Mouse (Mus musculus): Measurements from ENCODE around the gene Scyl1. TPM values are rescaled to one million over a fixed set of nuclear protein-coding genes. Genes with fewer than 3 reads are reported as not detected.
A peak's percentile ranks its signal among the peaks of the same experiment; 100 is the strongest.

Scyl1 gene
- polyA plus RNA-seq, 1 experiment from 2014 or later = 67.4 TPM

DNA sequence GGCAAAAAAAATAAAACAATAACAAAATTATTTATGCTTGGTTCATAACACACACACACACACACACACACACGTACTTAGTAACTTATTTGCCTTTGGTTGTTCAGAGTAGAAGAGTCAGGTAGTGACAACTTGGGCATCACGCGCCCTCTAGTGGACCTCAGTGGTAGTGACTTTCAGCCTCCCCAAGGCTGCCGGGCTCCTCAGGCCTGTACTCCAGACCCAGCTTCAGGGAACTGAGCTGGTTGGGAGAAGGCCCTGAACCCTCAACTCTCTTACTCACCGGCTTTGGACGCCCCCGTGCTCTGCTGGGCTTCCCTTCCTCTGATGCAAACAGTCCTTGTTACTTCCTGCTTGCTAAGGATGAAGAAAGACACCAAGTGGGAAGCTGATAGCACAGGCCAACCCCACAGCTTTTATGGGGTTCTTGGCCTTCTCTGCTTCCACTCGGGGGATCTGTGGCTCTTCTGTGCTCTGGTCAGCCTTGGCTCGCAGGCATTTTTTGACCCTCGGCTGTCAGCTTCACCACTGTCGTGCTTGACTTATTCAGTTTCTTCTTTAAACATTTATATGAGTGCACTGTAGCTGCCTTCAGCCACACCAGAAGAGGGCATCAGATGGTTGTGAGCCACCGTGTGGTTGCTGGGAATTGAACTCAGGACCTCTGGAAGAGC, 15.4 kb upstream of the Scyl1 start:
- 13% methylated on average over 12 of the region's 12 CpGs for WGBS

DNA sequence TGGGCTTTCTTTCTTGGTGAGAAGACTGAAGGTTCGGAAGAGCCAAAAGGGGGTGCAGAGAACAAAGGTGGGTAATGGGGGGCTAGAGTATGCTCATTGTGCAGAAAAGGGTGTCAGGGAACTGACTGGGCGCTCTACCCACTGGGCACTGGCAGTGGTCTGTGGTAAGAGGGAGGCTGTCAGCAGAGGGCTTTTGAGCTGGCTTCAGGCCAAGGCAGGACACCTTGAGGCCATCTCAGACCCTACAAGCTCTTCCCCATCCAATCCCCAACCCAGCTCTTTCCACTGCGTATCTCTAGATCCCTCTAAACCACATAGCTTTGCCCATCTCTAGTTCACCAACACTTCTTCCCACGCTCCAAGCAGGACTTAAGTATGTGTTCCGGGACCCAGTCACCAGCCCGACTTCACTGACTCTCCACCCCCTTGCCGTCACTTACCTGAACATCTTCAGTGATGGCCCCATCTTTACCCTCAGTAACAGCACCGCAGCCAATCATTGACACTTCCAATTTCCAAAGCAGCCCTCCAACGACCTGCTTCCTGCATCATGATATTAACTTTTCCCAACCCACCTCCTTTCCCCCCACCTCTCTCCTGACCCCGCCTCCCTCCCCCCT, 13.8 kb upstream of the Scyl1 start:
- H3K9me3 ChIP-seq (ENCODE audit: control insufficient read depth, low read length) = no peaks in the 10 kb centered on the region
- no peaks in the 10 kb centered on the region for H3K4me1 ChIP-seq (ENCODE audit: control insufficient read depth, insufficient read depth, low read length)
- ATAC-seq (ENCODE audit: insufficient read depth, low FRiP score, low TSS enrichment) (no peak), DNase-seq (ENCODE audit: low spot score) (no peak)
- no peak overlapping the region for H3K27ac ChIP-seq (ENCODE audit: low read depth, low read length)
- no peaks in the 10 kb centered on the region for H3K36me3 ChIP-seq (ENCODE audit: control insufficient read depth, insufficient read depth, low read length)
- H3K9ac ChIP-seq (ENCODE audit: low read length) = no peak overlapping the region
- H3K4me2 ChIP-seq (ENCODE audit: low read depth) = no peak overlapping the region
- H3K4me3 ChIP-seq (ENCODE audit: low read depth, low read length) = no peak overlapping the region
- no peaks in the 10 kb centered on the region for H3K27me3 ChIP-seq (ENCODE audit: control insufficient read depth, insufficient read depth, low read length)
- 61% methylated on average over 10 of the region's 10 CpGs for WGBS

More for the DNA sequence above, 15.4 kb upstream of the Scyl1 start:
- Histone ChIP-seq H3K27me3 (ENCODE audit: control insufficient read depth, insufficient read depth, low read length) (no peaks in the 10 kb centered on the region), H3K4me1 (ENCODE audit: control insufficient read depth, insufficient read depth, low read length) (no peaks in the 10 kb centered on the region), H3K4me3 (ENCODE audit: low read depth, low read length) (no peak overlapping the region), H3K4me2 (ENCODE audit: low read depth) (no peak overlapping the region), H3K27ac (ENCODE audit: low read depth, low read length) (no peak overlapping the region), H3K36me3 (ENCODE audit: control insufficient read depth, insufficient read depth, low read length) (no peaks in the 10 kb centered on the region), H3K9ac (ENCODE audit: low read length) (no peak overlapping the region), H3K9me3 (ENCODE audit: control insufficient read depth, low read length) (no peaks in the 10 kb centered on the region)
- ATAC-seq (ENCODE audit: insufficient read depth, low FRiP score, low TSS enrichment) (peak; percentile 82), DNase-seq (ENCODE audit: low spot score) (peak; percentile 90)

GRCm38 (mm10) chr19:5782121-5782520, 10.9 kb upstream of the Scyl1 start:
- no peaks in the 10 kb centered on the region for H3K9me3 ChIP-seq (ENCODE audit: control insufficient read depth, low read length)
- H3K4me3 ChIP-seq (ENCODE audit: low read depth, low read length) = no peak overlapping the region
- H3K27me3 ChIP-seq (ENCODE audit: control insufficient read depth, insufficient read depth, low read length) = no peaks in the 10 kb centered on the region
- H3K9ac ChIP-seq (ENCODE audit: low read length) = no peak overlapping the region
- WGBS = 94% methylated on average over 1 of the region's 1 CpGs
- H3K4me2 ChIP-seq (ENCODE audit: low read depth) = no peak overlapping the region
- no peaks in the 10 kb centered on the region for H3K36me3 ChIP-seq (ENCODE audit: control insufficient read depth, insufficient read depth, low read length)
- H3K4me1 ChIP-seq (ENCODE audit: control insufficient read depth, insufficient read depth, low read length) = no peaks in the 10 kb centered on the region
- ATAC-seq (ENCODE audit: insufficient read depth, low FRiP score, low TSS enrichment) (no peak), DNase-seq (ENCODE audit: low spot score) (no peak)
- H3K27ac ChIP-seq (ENCODE audit: low read depth, low read length) = no peak overlapping the region

DNA sequence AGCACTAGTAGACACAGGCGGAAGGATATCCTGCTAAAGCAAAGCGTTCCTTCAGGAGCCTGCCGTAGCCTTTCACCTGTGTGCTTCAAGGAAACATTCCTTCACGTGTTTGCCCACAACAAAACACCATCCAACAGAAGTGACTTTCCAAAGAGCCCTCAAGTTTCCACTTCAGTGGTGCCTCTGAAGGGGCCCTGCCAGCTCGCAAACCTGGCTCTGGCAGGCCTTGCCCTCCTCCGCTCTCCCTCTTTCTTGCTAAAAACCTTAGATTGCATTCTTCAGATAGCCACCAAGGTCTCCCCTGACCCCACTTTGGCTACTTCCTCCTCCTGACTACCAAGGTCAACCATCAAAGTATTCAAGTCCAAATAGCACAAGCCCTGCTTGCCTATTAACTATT, 10.3 kb upstream of the Scyl1 start:
- no peaks in the 10 kb centered on the region for H3K36me3 ChIP-seq (ENCODE audit: control insufficient read depth, insufficient read depth, low read length)
- H3K27ac ChIP-seq (ENCODE audit: low read depth, low read length) = no peak overlapping the region
- H3K9me3 ChIP-seq (ENCODE audit: control insufficient read depth, low read length) = no peaks in the 10 kb centered on the region
- ATAC-seq (ENCODE audit: insufficient read depth, low FRiP score, low TSS enrichment) (no peak), DNase-seq (ENCODE audit: low spot score) (no peak)
- H3K9ac ChIP-seq (ENCODE audit: low read length) = no peak overlapping the region
- no peaks in the 10 kb centered on the region for H3K27me3 ChIP-seq (ENCODE audit: control insufficient read depth, insufficient read depth, low read length)
- no peaks in the 10 kb centered on the region for H3K4me1 ChIP-seq (ENCODE audit: control insufficient read depth, insufficient read depth, low read length)
- WGBS = 88% methylated on average over 6 of the region's 6 CpGs
- H3K4me3 ChIP-seq (ENCODE audit: low read depth, low read length) = no peak overlapping the region
- H3K4me2 ChIP-seq (ENCODE audit: low read depth) = no peak overlapping the region

- Histone ChIP-seq H3K4me1 (ENCODE audit: control insufficient read depth, insufficient read depth, low read length) (no peaks in the 10 kb centered on the region), H3K9ac (ENCODE audit: low read length) (no peak overlapping the region), H3K36me3 (ENCODE audit: control insufficient read depth, insufficient read depth, low read length) (no peaks in the 10 kb centered on the region), H3K27ac (ENCODE audit: low read depth, low read length) (no peak overlapping the region), H3K27me3 (ENCODE audit: control insufficient read depth, insufficient read depth, low read length) (no peaks in the 10 kb centered on the region), H3K4me3 (ENCODE audit: low read depth, low read length) (no peak overlapping the region), H3K4me2 (ENCODE audit: low read depth) (no peak overlapping the region), H3K9me3 (ENCODE audit: control insufficient read depth, low read length) (no peaks in the 10 kb centered on the region)
- no peak for DNase-seq (ENCODE audit: low spot score)
- 69% methylated on average over 7 of the region's 7 CpGs for WGBS
- ATAC-seq (ENCODE audit: insufficient read depth, low FRiP score, low TSS enrichment) = no peak
Measured at GRCm38 (mm10) chr19:5780203-5780602, 9.0 kb upstream of the Scyl1 start.

- H3K4me2 ChIP-seq (ENCODE audit: low read depth) = no peak overlapping the region
- H3K36me3 ChIP-seq (ENCODE audit: control insufficient read depth, insufficient read depth, low read length) = no peaks in the 10 kb centered on the region
- 53% methylated on average over 8 of the region's 8 CpGs for WGBS
- H3K27me3 ChIP-seq (ENCODE audit: control insufficient read depth, insufficient read depth, low read length) = no peaks in the 10 kb centered on the region
- no peak for ATAC-seq (ENCODE audit: insufficient read depth, low FRiP score, low TSS enrichment)
- no peak for DNase-seq (ENCODE audit: low spot score)
- no peak overlapping the region for H3K27ac ChIP-seq (ENCODE audit: low read depth, low read length)
- no peaks in the 10 kb centered on the region for H3K9me3 ChIP-seq (ENCODE audit: control insufficient read depth, low read length)
- no peak overlapping the region for H3K9ac ChIP-seq (ENCODE audit: low read length)
- no peaks in the 10 kb centered on the region for H3K4me1 ChIP-seq (ENCODE audit: control insufficient read depth, insufficient read depth, low read length)
- H3K4me3 ChIP-seq (ENCODE audit: low read depth, low read length) = no peak overlapping the region
Measured at GRCm38 (mm10) chr19:5778312-5778711, 7.1 kb upstream of the Scyl1 start.

GRCm38 (mm10) chr19:5777387-5778032, 6.3 kb upstream of the Scyl1 start:
- H3K4me3 ChIP-seq (ENCODE audit: low read depth, low read length) = no peak overlapping the region
- no peaks in the 10 kb centered on the region for H3K27me3 ChIP-seq (ENCODE audit: control insufficient read depth, insufficient read depth, low read length)
- WGBS = 79% methylated on average over 9 of the region's 9 CpGs
- no peak overlapping the region for H3K4me2 ChIP-seq (ENCODE audit: low read depth)
- ATAC-seq (ENCODE audit: insufficient read depth, low FRiP score, low TSS enrichment) (no peak), DNase-seq (ENCODE audit: low spot score) (no peak)
- no peaks in the 10 kb centered on the region for H3K9me3 ChIP-seq (ENCODE audit: control insufficient read depth, low read length)
- no peak overlapping the region for H3K27ac ChIP-seq (ENCODE audit: low read depth, low read length)
- H3K9ac ChIP-seq (ENCODE audit: low read length) = no peak overlapping the region
- no peaks in the 10 kb centered on the region for H3K4me1 ChIP-seq (ENCODE audit: control insufficient read depth, insufficient read depth, low read length)
- H3K36me3 ChIP-seq (ENCODE audit: control insufficient read depth, insufficient read depth, low read length) = no peaks in the 10 kb centered on the region

DNA sequence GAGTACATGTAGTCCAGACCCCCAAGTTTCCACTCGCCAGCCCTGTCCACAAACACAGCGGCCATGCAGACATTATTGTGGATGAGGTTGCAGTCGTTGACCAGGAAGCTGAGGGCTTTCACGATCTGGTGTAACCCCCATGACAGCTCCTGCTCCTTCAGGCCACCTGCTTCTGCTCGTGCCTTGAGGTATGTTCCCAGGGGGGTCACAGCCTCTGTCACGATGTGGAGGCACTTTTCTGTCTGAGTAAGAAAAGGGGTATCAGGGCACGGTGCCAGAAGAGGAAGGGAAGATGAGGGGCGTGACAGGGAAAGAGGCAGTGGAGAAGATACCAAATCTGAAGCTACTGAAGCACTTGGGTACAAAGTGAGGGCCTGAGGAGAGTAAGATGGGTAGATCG, 908 bp downstream of the Scyl1 start:
- H3K36me3 ChIP-seq (ENCODE audit: control insufficient read depth, insufficient read depth, low read length) = peaks cover 9% of the 10 kb centered on the region
- H3K27ac ChIP-seq (ENCODE audit: low read depth, low read length) = peak overlapping the region; percentile 49; the same call in 1 of the 2 replicates
- no peaks in the 10 kb centered on the region for H3K27me3 ChIP-seq (ENCODE audit: control insufficient read depth, insufficient read depth, low read length)
- H3K4me3 ChIP-seq (ENCODE audit: low read depth, low read length) = peak overlapping the region; percentile 87
- 58% methylated on average over 9 of the region's 9 CpGs for WGBS
- H3K4me2 ChIP-seq (ENCODE audit: low read depth) = peak overlapping the region; percentile 84
- H3K9ac ChIP-seq (ENCODE audit: low read length) = peak overlapping the region; percentile 85
- peaks cover 10% of the 10 kb centered on the region for H3K4me1 ChIP-seq (ENCODE audit: control insufficient read depth, insufficient read depth, low read length)
- DNase-seq (ENCODE audit: low spot score) (no peak), ATAC-seq (ENCODE audit: insufficient read depth, low FRiP score, low TSS enrichment) (no peak)
- no peaks in the 10 kb centered on the region for H3K9me3 ChIP-seq (ENCODE audit: control insufficient read depth, low read length)

- WGBS = 86% methylated on average over 4 of the region's 4 CpGs
- no peak for ATAC-seq (ENCODE audit: insufficient read depth, low FRiP score, low TSS enrichment)
Measured at GRCm38 (mm10) chr19:5767271-5767670, 3.9 kb downstream of the Scyl1 start.

More at GRCm38 (mm10) chr19:5767271-5767670, 3.9 kb downstream of the Scyl1 start:
- H3K27me3 ChIP-seq (ENCODE audit: control insufficient read depth, insufficient read depth, low read length) = no peaks in the 10 kb centered on the region
- H3K4me2 ChIP-seq (ENCODE audit: low read depth) = no peak overlapping the region
- no peak overlapping the region for H3K27ac ChIP-seq (ENCODE audit: low read depth, low read length)
- H3K9ac ChIP-seq (ENCODE audit: low read length) = no peak overlapping the region
- H3K4me1 ChIP-seq (ENCODE audit: control insufficient read depth, insufficient read depth, low read length) = peaks cover 10% of the 10 kb centered on the region
- DNase-seq (ENCODE audit: low spot score) = no peak
- peaks cover 22% of the 10 kb centered on the region for H3K36me3 ChIP-seq (ENCODE audit: control insufficient read depth, insufficient read depth, low read length)
- no peak overlapping the region for H3K4me3 ChIP-seq (ENCODE audit: low read depth, low read length)
- no peaks in the 10 kb centered on the region for H3K9me3 ChIP-seq (ENCODE audit: control insufficient read depth, low read length)

Data from neural tube, embryonic 11.5 days (tissue).